Mouse (Mus musculus): ENCODE data around the gene Supt5.

DNA sequence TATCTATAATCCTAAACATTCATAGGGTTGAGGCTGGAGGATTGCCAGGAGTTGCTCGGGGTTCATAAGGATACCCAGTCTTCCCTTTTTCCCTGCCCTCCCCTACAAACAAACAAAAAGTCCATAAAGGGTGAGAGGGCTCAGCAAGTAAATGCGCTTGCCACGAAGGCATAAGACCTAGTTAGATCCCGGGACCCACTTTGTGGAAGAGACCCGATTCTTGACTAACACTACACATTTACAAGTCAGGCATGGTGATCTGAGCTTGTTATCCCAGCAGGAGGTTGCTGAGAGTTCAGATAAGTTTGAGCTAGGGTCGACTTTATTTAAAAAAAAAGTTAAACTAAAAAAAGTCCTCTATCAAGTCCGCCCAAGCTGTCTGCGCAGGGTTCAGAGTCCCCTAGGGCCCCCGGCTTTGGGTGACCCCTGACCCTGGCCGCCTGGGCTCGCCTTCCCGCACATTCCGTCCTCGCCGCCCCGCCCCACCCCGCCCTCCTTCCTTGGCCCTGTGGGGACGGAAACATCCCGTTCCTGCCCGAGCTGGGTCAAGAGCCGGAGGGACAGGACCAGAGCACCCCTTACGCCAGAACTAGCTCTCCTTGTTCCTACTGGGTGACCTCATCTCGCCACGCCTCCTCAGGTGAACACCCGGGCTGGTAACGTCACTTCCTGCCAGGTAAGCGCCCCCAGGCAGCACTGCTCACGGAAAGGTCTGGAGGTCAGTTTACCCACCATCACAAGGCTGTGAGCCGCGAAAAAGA is 37.6 kb upstream of the Supt5 start:
- TF ChIP-seq CTCF (conservative IDR thresholded peaks at IDR 0.05 in 1 of 2, IDR thresholded peaks at IDR 0.05 in 1 of 2; ENCODE audit: low read depth in 2 of 2, low read length in 2 of 2) (no peak), HCFC1 (IDR thresholded peaks at IDR 0.05; ENCODE audit: low read depth, low read length) (no peak), POLR2A (IDR thresholded peaks at IDR 0.05; ENCODE audit: low read depth, low read length) (peak; percentile 10; the same call in 1 of the 2 replicates), JUN (IDR thresholded peaks at IDR 0.05; ENCODE audit: insufficient read depth, low read depth, low read length) (no peak), EP300 (IDR thresholded peaks at IDR 0.05; ENCODE audit: low read length) (no peak), TCF12 (IDR thresholded peaks at IDR 0.05; ENCODE audit: low read depth, low read length) (no peak), UBTF (IDR thresholded peaks at IDR 0.05; ENCODE audit: low read depth, low read length) (no peak), MAFK (IDR thresholded peaks at IDR 0.05; ENCODE audit: insufficient replicate concordance, low read length) (no peak), POLR2AphosphoS2 (IDR thresholded peaks at IDR 0.05; ENCODE audit: low read depth, low read length) (no peak), MEF2A (IDR thresholded peaks at IDR 0.05; ENCODE audit: borderline replicate concordance, low read depth, low read length) (no peak)
